Mouse (Mus musculus) liver, adult 2 months (tissue): ENCODE measurements around the gene Kcnj8.

Source experiments
- CTCF ChIP-seq: fragments of 200-500 bp; IDR thresholded peaks from 2 replicates; pipeline ENCODE4 v1.5.1; 2011; ENCODE audit warnings: low read depth, low read length, control low read depth
- POLR2A ChIP-seq: fragments of 200-500 bp; IDR thresholded peaks from 2 replicates; pipeline ENCODE4 v1.6.1; 2011; ENCODE audit warnings: low read length, control low read depth; ENCODE audit not compliant: insufficient read depth; ENCODE audit errors: extremely low read depth

DNA sequence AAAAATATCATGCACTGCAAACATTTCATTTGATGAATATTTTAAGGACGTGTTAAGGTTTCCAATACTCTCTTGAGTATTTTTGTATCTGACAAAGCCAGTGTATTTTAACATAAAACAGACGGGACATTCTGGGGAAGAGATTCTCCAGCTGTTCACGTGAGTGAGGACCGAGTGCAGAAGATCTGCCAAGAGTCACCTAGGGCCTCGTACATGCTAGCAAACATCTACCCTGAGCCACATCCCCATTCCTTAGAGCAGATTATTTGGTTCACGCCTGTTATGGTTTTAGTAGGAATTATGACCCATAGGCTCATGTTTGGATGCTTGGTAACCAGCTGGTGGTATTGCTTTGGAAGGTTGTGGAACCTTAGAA, 28.6 kb downstream of the Kcnj8 start:
- TF ChIP-seq CTCF (no peak), POLR2A (no peak)
